In the genomic region with DNA sequence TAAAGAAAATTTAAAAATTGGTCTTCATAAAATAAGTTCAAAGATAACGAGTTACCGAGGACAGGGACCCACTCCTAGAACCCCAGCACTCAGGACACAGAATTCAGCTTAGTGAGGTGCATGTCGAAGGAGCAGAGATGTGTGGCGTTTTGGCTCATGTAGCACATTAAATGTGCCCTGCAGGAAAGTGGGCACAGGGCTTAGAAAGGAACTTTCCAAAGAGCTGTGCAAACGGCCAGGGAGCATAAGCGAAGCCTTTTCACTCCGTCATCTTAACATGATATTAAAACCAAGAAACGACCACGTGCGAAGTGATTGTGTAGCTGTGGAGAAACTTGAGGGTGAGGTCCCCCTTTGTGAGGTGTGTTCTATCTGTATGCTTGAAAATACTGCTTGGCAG, we compare ENCODE assay signal across 16 mouse cellular contexts.
"Had no signal": no experiment of that assay in that cellular context is flagged by ENCODE, and none has a peak within 500 bp of the region (broad histone marks: within the 10 kb centered on the region; RNA-seq: fewer than 3 reads in every experiment).

No protein-coding gene starts in this region.

- DNase-seq: retina, postnatal 1 day; right cerebral cortex, adult 18-20 months; right cerebral cortex, postnatal 14 days; right cerebral cortex, postnatal 25 days; right cerebral cortex, postnatal 4 days; spleen, adult 18-20 months; thymus, adult 18-20 months; thymus, adult 2 months; thymus, postnatal 14 days; thymus, postnatal 25 days; thymus, postnatal 36 days; thymus, postnatal 4 days had no signal

- H3K9ac ChIP-seq: neural tube, embryonic 13.5 days; neural tube, embryonic 15.5 days; stomach, embryonic 15.5 days had no signal

- H3K27ac ChIP-seq: neural tube, embryonic 13.5 days; neural tube, embryonic 15.5 days; stomach, embryonic 15.5 days; stomach, postnatal 0 days had no signal

- H3K4me2 ChIP-seq: neural tube, embryonic 13.5 days; neural tube, embryonic 15.5 days; stomach, embryonic 15.5 days had no signal

- H3K36me3 ChIP-seq: stomach, embryonic 15.5 days had no signal

- H3K4me3 ChIP-seq: neural tube, embryonic 13.5 days; neural tube, embryonic 15.5 days; stomach, embryonic 15.5 days had no signal

- H3K9me3 ChIP-seq: neural tube, embryonic 13.5 days; neural tube, embryonic 15.5 days; stomach, embryonic 15.5 days had no signal

- H3K27me3 ChIP-seq: neural tube, embryonic 13.5 days; neural tube, embryonic 15.5 days; stomach, embryonic 15.5 days had no signal
